Mouse (Mus musculus): ENCODE measurements around the gene 4930556J24Rik. TPM values are rescaled to one million over a fixed set of nuclear protein-coding genes. Genes with fewer than 3 reads are reported as not detected.
A peak's percentile ranks its signal among the peaks of the same experiment; 100 is the strongest.

The 4930556J24Rik gene
- polyA plus RNA-seq, 1 experiment from 2014 or later, result 0.37 TPM

- no peaks in the 10 kb centered on the region for H3K9me3 ChIP-seq (replicated peaks)
- H3K4me1 ChIP-seq, result no peaks in the 10 kb centered on the region
- WGBS, result 81% methylated on average over 7 of the region's 7 CpGs
- no peak overlapping the region for H3K27ac ChIP-seq (replicated peaks)
- no peak overlapping the region for H3K4me3 ChIP-seq (replicated peaks)
- H3K4me2 ChIP-seq (replicated peaks), result no peak overlapping the region
- no peak overlapping the region for H3K9ac ChIP-seq
- H3K36me3 ChIP-seq, result no peaks in the 10 kb centered on the region
- no peak for ATAC-seq (ENCODE audit: insufficient number of reproducible peaks, low FRiP score, low TSS enrichment, low read depth)
- peaks cover 8% of the 10 kb centered on the region for H3K27me3 ChIP-seq
Measured at GRCm38 (mm10) chr11:3941371-3941770, 35.2 kb downstream of the 4930556J24Rik start.

DNA sequence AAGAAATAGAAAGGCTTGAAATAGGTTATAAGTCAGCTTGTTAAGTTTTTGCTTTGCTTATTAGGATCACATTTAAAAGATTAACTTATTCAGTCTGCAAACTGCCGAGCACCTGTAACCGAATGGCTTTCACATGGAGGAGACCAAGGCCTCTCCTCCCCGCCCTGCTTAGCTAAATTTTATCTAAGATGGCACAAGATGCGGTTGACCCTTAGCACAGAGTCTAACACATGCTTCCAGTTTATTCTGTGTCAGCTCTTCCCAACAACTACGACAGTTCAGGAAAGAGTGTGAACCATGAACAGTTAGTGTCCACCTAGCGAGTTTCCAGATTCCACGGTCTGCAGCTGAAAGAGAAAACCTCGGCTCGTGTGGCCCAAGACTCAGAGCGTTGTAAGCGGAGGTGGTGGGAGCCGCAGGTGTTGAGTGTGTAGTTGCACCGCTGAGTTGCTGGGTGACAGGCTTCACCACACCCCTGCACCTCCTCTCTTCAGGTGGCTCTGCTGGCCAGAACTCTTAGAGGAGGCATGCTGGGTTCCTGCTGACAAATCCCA is 39.2 kb downstream of the 4930556J24Rik start:
- Histone ChIP-seq H3K4me2 (replicated peaks) (no peak overlapping the region), H3K36me3 (no peaks in the 10 kb centered on the region), H3K4me1 (0 out of 2 replicates have a peak, but pooled peaks cover 1% of the 10 kb centered on the region), H3K4me3 (replicated peaks) (no peak overlapping the region), H3K9ac (no peak overlapping the region), H3K27me3 (no peaks in the 10 kb centered on the region), H3K27ac (replicated peaks) (no peak overlapping the region), H3K9me3 (replicated peaks) (no peaks in the 10 kb centered on the region)
- ATAC-seq (ENCODE audit: insufficient number of reproducible peaks, low FRiP score, low TSS enrichment, low read depth), result no peak
- 78% methylated on average over 13 of the region's 13 CpGs for WGBS

- Histone ChIP-seq H3K9ac (no peak overlapping the region), H3K4me2 (replicated peaks) (no peak overlapping the region), H3K4me3 (replicated peaks) (no peak overlapping the region), H3K27ac (replicated peaks) (no peak overlapping the region), H3K9me3 (replicated peaks) (no peaks in the 10 kb centered on the region), H3K4me1 (peaks cover 9% of the 10 kb centered on the region), H3K36me3 (no peaks in the 10 kb centered on the region), H3K27me3 (no peaks in the 10 kb centered on the region)
- 85% methylated on average over 3 of the region's 3 CpGs for WGBS
- ATAC-seq (ENCODE audit: insufficient number of reproducible peaks, low FRiP score, low TSS enrichment, low read depth), result no peak
Measured at GRCm38 (mm10) chr11:3936318-3936717, 40.3 kb downstream of the 4930556J24Rik start.

- Histone ChIP-seq H3K4me1 (peaks cover 17% of the 10 kb centered on the region), H3K9me3 (replicated peaks) (no peaks in the 10 kb centered on the region), H3K27ac (replicated peaks) (no peak overlapping the region), H3K27me3 (no peaks in the 10 kb centered on the region), H3K4me3 (replicated peaks) (no peak overlapping the region), H3K9ac (no peak overlapping the region), H3K4me2 (replicated peaks) (no peak overlapping the region), H3K36me3 (no peaks in the 10 kb centered on the region)
- 69% methylated on average over 4 of the region's 4 CpGs for WGBS
- ATAC-seq (ENCODE audit: insufficient number of reproducible peaks, low FRiP score, low TSS enrichment, low read depth), result no peak
Measured at GRCm38 (mm10) chr11:3935135-3935534, 41.4 kb downstream of the 4930556J24Rik start.

- ATAC-seq (ENCODE audit: insufficient number of reproducible peaks, low FRiP score, low TSS enrichment, low read depth), result no peak
- H3K9ac ChIP-seq, result no peak overlapping the region
- peaks cover 17% of the 10 kb centered on the region for H3K4me1 ChIP-seq
Measured at GRCm38 (mm10) chr11:3933756-3934285, 42.8 kb downstream of the 4930556J24Rik start.

DNA sequence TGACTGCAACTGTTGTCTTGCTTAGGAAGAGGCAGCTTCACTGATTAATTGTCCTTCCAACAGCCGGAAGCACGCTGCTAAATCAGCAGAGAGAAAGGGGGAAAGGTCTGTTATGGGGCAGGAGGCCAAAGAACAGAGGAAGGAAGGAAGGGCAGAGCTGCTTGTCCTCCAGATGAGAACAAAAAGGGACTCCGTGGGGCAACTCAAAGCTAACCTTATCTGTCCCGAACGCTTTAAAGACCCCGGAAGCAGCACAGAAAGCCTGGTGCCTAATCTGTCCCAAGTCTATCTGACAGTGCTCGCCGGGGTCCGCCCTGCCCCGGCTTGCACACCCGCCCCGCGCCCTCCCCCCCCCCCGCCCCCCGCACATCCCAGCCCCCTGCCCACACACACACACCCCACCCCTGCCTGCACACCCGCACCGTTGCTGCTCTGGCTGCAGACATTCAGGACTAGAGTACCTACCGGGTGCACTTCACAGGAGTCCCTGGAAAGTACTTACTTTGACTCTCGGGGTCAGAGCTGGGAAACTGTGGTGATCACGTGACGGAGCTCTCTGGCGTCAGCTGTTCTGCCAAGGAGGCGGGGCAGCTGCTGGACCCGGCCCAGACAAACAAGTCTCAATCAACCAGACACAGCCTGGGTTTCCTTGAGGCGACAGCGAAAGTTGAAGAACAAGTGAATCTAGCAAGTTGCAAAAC is 44.9 kb downstream of the 4930556J24Rik start, which contains the start of gene Tcn2:
TSS of gene Tcn2 (minus strand) at position 649 of the 701 bp plus-strand sequence.
- peak; percentile 76 for ATAC-seq (ENCODE audit: insufficient number of reproducible peaks, low FRiP score, low TSS enrichment, low read depth)
- no peak within 1 kb of the TSS for H3K27ac ChIP-seq (replicated peaks)
- WGBS, result 2% methylated on average over 23 of the region's 26 CpGs

More at GRCm38 (mm10) chr11:3933756-3934285, 42.8 kb downstream of the 4930556J24Rik start:
- H3K36me3 ChIP-seq, result no peaks in the 10 kb centered on the region
- no peak overlapping the region for H3K4me3 ChIP-seq (replicated peaks)
- no peaks in the 10 kb centered on the region for H3K9me3 ChIP-seq (replicated peaks)
- WGBS, result 82% methylated on average over 9 of the region's 9 CpGs
- no peak overlapping the region for H3K27ac ChIP-seq (replicated peaks)
- no peak overlapping the region for H3K4me2 ChIP-seq (replicated peaks)
- H3K27me3 ChIP-seq, result no peaks in the 10 kb centered on the region

DNA sequence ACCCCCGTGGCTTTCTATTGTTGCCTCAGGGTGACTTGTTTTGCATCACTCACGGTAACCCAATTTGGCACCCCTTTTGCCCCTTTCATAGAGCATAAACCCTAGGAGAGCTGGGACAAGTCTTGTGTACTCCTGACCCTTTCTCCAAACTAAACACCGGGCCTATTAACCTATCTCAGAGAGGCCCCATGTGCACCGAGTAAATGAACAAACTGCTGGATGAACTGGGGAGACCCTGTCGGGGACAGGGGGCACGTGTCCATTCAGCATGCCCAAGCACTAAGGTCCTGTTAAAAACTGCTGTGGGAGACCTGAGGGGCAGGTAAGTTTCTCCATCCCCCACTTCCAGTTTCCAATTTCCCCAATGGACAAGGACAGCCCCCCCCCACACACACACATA is 45.6 kb downstream of the 4930556J24Rik start:
- 23% methylated on average over 6 of the region's 6 CpGs for WGBS
- Histone ChIP-seq H3K4me1 (peaks cover 17% of the 10 kb centered on the region), H3K27me3 (no peaks in the 10 kb centered on the region), H3K4me3 (replicated peaks) (peak overlapping the region; percentile 49), H3K4me2 (replicated peaks) (peak overlapping the region; percentile 67), H3K36me3 (peaks cover 14% of the 10 kb centered on the region), H3K27ac (replicated peaks) (no peak overlapping the region), H3K9me3 (replicated peaks) (no peaks in the 10 kb centered on the region), H3K9ac (no peak overlapping the region)
- no peak for ATAC-seq (ENCODE audit: insufficient number of reproducible peaks, low FRiP score, low TSS enrichment, low read depth)

More for the DNA sequence above, 44.9 kb downstream of the 4930556J24Rik start, which contains the start of gene Tcn2:
- Histone ChIP-seq H3K4me1 (peaks cover 17% of the 10 kb centered on the region), H3K4me3 (replicated peaks) (peak within 1 kb of the TSS; percentile 49), H3K9me3 (replicated peaks) (no peaks in the 10 kb centered on the region), H3K4me2 (replicated peaks) (peak within 1 kb of the TSS; percentile 67), H3K27me3 (no peaks in the 10 kb centered on the region), H3K9ac (peak within 1 kb of the TSS; percentile 31), H3K36me3 (peaks cover 7% of the 10 kb centered on the region; the same call in 1 of the 2 replicates)

DNA sequence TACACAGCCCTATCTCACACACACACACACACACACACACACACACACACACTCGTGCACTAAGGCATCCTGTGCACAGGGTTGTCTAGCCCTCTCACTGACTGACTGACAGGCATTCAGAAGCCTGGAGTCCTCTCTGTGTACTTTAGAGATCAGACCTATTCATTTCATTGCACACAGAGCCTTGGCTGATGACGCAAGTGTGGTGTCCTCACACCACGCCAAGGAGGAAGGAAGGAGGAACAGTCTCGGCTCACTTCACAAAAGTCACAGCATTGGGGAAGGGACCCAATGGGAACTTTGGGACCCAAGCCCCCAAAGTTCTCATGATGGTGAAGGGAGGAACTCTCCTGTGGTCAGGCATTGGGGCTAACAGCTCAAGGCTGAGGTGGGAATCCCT is 46.6 kb downstream of the 4930556J24Rik start:
- H3K4me3 ChIP-seq (replicated peaks), result no peak overlapping the region
- no peak overlapping the region for H3K9ac ChIP-seq
- H3K9me3 ChIP-seq (replicated peaks), result no peaks in the 10 kb centered on the region
- no peak overlapping the region for H3K27ac ChIP-seq (replicated peaks)
- no peak overlapping the region for H3K4me2 ChIP-seq (replicated peaks)
- WGBS, result 71% methylated on average over 4 of the region's 4 CpGs
- no peak for ATAC-seq (ENCODE audit: insufficient number of reproducible peaks, low FRiP score, low TSS enrichment, low read depth)
- no peaks in the 10 kb centered on the region for H3K27me3 ChIP-seq
- H3K36me3 ChIP-seq, result peaks cover 19% of the 10 kb centered on the region
- H3K4me1 ChIP-seq, result peaks cover 17% of the 10 kb centered on the region

- 90% methylated on average over 10 of the region's 10 CpGs for WGBS
Measured at GRCm38 (mm10) chr11:3925916-3926315, 50.7 kb downstream of the 4930556J24Rik start.

DNA sequence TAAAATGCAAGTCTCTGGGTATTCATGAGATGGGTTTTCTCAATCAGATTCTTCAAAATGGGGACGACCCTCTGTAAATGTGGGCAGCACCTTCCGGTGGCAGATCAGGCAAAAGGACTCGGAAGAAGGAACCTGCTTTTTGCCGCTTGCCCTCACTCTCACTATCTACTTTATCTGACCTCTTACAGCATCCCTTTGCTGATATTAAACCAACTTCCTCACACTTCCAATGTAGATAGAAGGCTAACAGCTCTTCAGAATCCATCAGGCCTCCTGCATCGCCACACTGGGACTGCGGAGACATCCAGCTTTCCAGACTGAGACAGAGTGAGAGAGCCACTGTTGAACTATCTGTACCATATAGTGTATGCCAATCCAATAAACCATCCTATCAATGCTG is 53.8 kb downstream of the 4930556J24Rik start:
- no peak for ATAC-seq (ENCODE audit: insufficient number of reproducible peaks, low FRiP score, low TSS enrichment, low read depth)
- H3K27me3 ChIP-seq, result no peaks in the 10 kb centered on the region
- no peaks in the 10 kb centered on the region for H3K9me3 ChIP-seq (replicated peaks)
- H3K4me2 ChIP-seq (replicated peaks), result no peak overlapping the region
- H3K27ac ChIP-seq (replicated peaks), result no peak overlapping the region
- H3K9ac ChIP-seq, result no peak overlapping the region
- no peaks in the 10 kb centered on the region for H3K4me1 ChIP-seq
- no peak overlapping the region for H3K4me3 ChIP-seq (replicated peaks)
- H3K36me3 ChIP-seq, result peaks cover 49% of the 10 kb centered on the region
- 91% methylated on average over 6 of the region's 6 CpGs for WGBS

More at GRCm38 (mm10) chr11:3925916-3926315, 50.7 kb downstream of the 4930556J24Rik start:
- Histone ChIP-seq H3K27ac (replicated peaks) (no peak overlapping the region), H3K4me3 (replicated peaks) (no peak overlapping the region), H3K4me2 (replicated peaks) (no peak overlapping the region), H3K4me1 (0 out of 2 replicates have a peak, but pooled peaks cover 4% of the 10 kb centered on the region), H3K27me3 (no peaks in the 10 kb centered on the region), H3K36me3 (peaks cover 50% of the 10 kb centered on the region), H3K9me3 (replicated peaks) (no peaks in the 10 kb centered on the region), H3K9ac (no peak overlapping the region)
- ATAC-seq (ENCODE audit: insufficient number of reproducible peaks, low FRiP score, low TSS enrichment, low read depth), result no peak

GRCm38 (mm10) chr11:3922115-3922514 is 54.5 kb downstream of the 4930556J24Rik start:
- no peak for ATAC-seq (ENCODE audit: insufficient number of reproducible peaks, low FRiP score, low TSS enrichment, low read depth)
- Histone ChIP-seq H3K27me3 (no peaks in the 10 kb centered on the region), H3K27ac (replicated peaks) (no peak overlapping the region), H3K36me3 (peaks cover 49% of the 10 kb centered on the region), H3K4me3 (replicated peaks) (no peak overlapping the region), H3K9ac (no peak overlapping the region), H3K9me3 (replicated peaks) (no peaks in the 10 kb centered on the region), H3K4me2 (replicated peaks) (no peak overlapping the region), H3K4me1 (no peaks in the 10 kb centered on the region)
- WGBS, result 95% methylated on average over 9 of the region's 9 CpGs

Measured in embryonic facial prominence, embryonic 15.5 days (tissue).